Mouse (Mus musculus) E14TG2a.4 (cell line): ENCODE data around the gene Urb2.
"Not testable (repeated sequence)": the region's sequence is repeated elsewhere in the genome, so short reads cannot be mapped to it uniquely, and the experiment has no call there.

Experiments
- H3K27me3 ChIP-seq: 2 replicates; pipeline ENCODE4 v1.6.1; 2014; ENCODE audit warnings: low read length, control low read depth; ENCODE audit not compliant: insufficient read depth
- H3K36me3 ChIP-seq: 2 replicates; pipeline ENCODE4 v1.6.1; 2014; ENCODE audit warnings: low read length, control low read depth; ENCODE audit not compliant: insufficient read depth
- H3K4me1 ChIP-seq: replicated peaks from 2 replicates; pipeline ENCODE4 v1.6.1; 2014; ENCODE audit warnings: low read depth, low read length, control low read depth
- H3K4me3 ChIP-seq: replicated peaks from 2 replicates; pipeline ENCODE4 v1.5.1; 2014; ENCODE audit warnings: mild to moderate bottlenecking, low read length
- H3K9me3 ChIP-seq: 2 replicates; pipeline ENCODE4 v1.6.1; 2014; ENCODE audit warnings: low read length, control low read depth
- CTCF ChIP-seq: conservative IDR thresholded peaks from 2 replicates; pipeline ENCODE4 v1.5.1; 2014; ENCODE audit warnings: low read length
- NANOG ChIP-seq: IDR thresholded peaks from 2 replicates; pipeline ENCODE4 v1.6.1; 2014; ENCODE audit warnings: borderline replicate concordance, low read length, mixed read lengths
- POU5F1 ChIP-seq: IDR thresholded peaks from 2 replicates; pipeline ENCODE4 v1.6.1; 2014; ENCODE audit warnings: low read length, borderline replicate concordance

The Urb2 gene

GRCm38 (mm10) chr8:124002546-124003108 is 18.7 kb upstream of the Urb2 start:
- Histone ChIP-seq H3K27me3 (no peaks in the 10 kb centered on the region), H3K36me3 (peaks cover 100% of the 10 kb centered on the region), H3K4me1 (peaks cover 88% of the 10 kb centered on the region), H3K9me3 (no peaks in the 10 kb centered on the region), H3K4me3 (no peak overlapping the region)
- no peak for TF ChIP-seq NANOG
- no peak for TF ChIP-seq CTCF
- TF ChIP-seq POU5F1: no peak

GRCm38 (mm10) chr8:124007829-124008228 is 13.5 kb upstream of the Urb2 start:
- peaks cover 80% of the 10 kb centered on the region for H3K4me1 ChIP-seq
- H3K36me3 ChIP-seq: peaks cover 83% of the 10 kb centered on the region
- H3K9me3 ChIP-seq: no peaks in the 10 kb centered on the region
- H3K27me3 ChIP-seq: no peaks in the 10 kb centered on the region
- no peak for TF ChIP-seq NANOG
- TF ChIP-seq POU5F1: no peak
- no peak for TF ChIP-seq CTCF
- no peak overlapping the region for H3K4me3 ChIP-seq

GRCm38 (mm10) chr8:124011580-124011979 is 9.7 kb upstream of the Urb2 start:
- Histone ChIP-seq H3K4me3 (peak overlapping the region; percentile 45), H3K27me3 (no peaks in the 10 kb centered on the region), H3K9me3 (no peaks in the 10 kb centered on the region), H3K4me1 (peaks cover 85% of the 10 kb centered on the region), H3K36me3 (peaks cover 62% of the 10 kb centered on the region)
- no peak for TF ChIP-seq POU5F1
- TF ChIP-seq CTCF: no peak
- no peak for TF ChIP-seq NANOG

- TF ChIP-seq POU5F1: no peak
- TF ChIP-seq NANOG: peak; percentile 93
- Histone ChIP-seq H3K4me1 (peaks cover 85% of the 10 kb centered on the region), H3K36me3 (peaks cover 61% of the 10 kb centered on the region), H3K27me3 (no peaks in the 10 kb centered on the region), H3K9me3 (no peaks in the 10 kb centered on the region), H3K4me3 (peak overlapping the region; percentile 45)
Observed at GRCm38 (mm10) chr8:124011989-124012586, 9.2 kb upstream of the Urb2 start.

GRCm38 (mm10) chr8:124014299-124014698 is 7.0 kb upstream of the Urb2 start:
- H3K27me3 ChIP-seq, H3K9me3 ChIP-seq: not testable (repeated sequence)
- H3K4me1 ChIP-seq: peaks cover 90% of the 10 kb centered on the region
- H3K4me3 ChIP-seq: peak overlapping the region; percentile 49; the same call in 1 of the 2 replicates
- H3K36me3 ChIP-seq: peaks cover 57% of the 10 kb centered on the region

GRCm38 (mm10) chr8:124014751-124015150 is 6.6 kb upstream of the Urb2 start:
- TF ChIP-seq NANOG (no peak), CTCF (no peak), POU5F1 (no peak)
- peaks cover 57% of the 10 kb centered on the region for H3K36me3 ChIP-seq
- no peaks in the 10 kb centered on the region for H3K9me3 ChIP-seq
- H3K4me1 ChIP-seq: peaks cover 90% of the 10 kb centered on the region
- no peaks in the 10 kb centered on the region for H3K27me3 ChIP-seq
- peak overlapping the region; percentile 37 for H3K4me3 ChIP-seq

- peak overlapping the region; percentile 93 for H3K4me3 ChIP-seq
- H3K27me3 ChIP-seq: no peaks in the 10 kb centered on the region
- TF ChIP-seq POU5F1 (no peak), NANOG (no peak), CTCF (no peak)
- H3K4me1 ChIP-seq: peaks cover 77% of the 10 kb centered on the region
- H3K36me3 ChIP-seq: peaks cover 62% of the 10 kb centered on the region
- no peaks in the 10 kb centered on the region for H3K9me3 ChIP-seq
Observed at GRCm38 (mm10) chr8:124019782-124020181, 1.5 kb upstream of the Urb2 start.

- peak overlapping the region; percentile 97 for H3K4me3 ChIP-seq
- H3K9me3 ChIP-seq: no peaks in the 10 kb centered on the region
- TF ChIP-seq CTCF (no peak), POU5F1 (no peak), NANOG (no peak)
Observed at GRCm38 (mm10) chr8:124020439-124021236, 670 bp upstream of the Urb2 start.

GRCm38 (mm10) chr8:124026265-124026664 is 5.0 kb downstream of the Urb2 start:
- H3K9me3 ChIP-seq, H3K4me3 ChIP-seq, H3K27me3 ChIP-seq: not testable (repeated sequence)
- Histone ChIP-seq H3K4me1 (peaks cover 64% of the 10 kb centered on the region), H3K36me3 (peaks cover 90% of the 10 kb centered on the region)

More at GRCm38 (mm10) chr8:124020439-124021236, 670 bp upstream of the Urb2 start:
- Histone ChIP-seq H3K36me3 (peaks cover 64% of the 10 kb centered on the region), H3K4me1 (peaks cover 70% of the 10 kb centered on the region), H3K27me3 (no peaks in the 10 kb centered on the region)
